14 mouse cellular contexts compared by ENCODE assay signal in genomic region chr16:40271859-40272258, GRCm38 (mm10).
A peak's percentile ranks its signal among the peaks of the same experiment; 100 is the strongest.
DNase-seq lines count a peak whose midpoint lies in the region; ATAC-seq and TF ChIP-seq lines count a peak whose summit lies in the region.
"Had no signal": no experiment of that assay in that cellular context is flagged by ENCODE, and none has a peak within 500 bp of the region (broad histone marks: within the 10 kb centered on the region; RNA-seq: fewer than 3 reads in every experiment).

No protein-coding gene starts in this region.

- no peaks in the 10 kb centered on the region for H3K36me3 ChIP-seq in liver, embryonic 14.5 days (replicated peaks; ENCODE audit: control insufficient read depth, insufficient read depth, low read depth)
- H3K36me3 ChIP-seq in liver, embryonic 11.5 days (ENCODE audit: control insufficient read depth, insufficient read depth, low read length), result no peaks in the 10 kb centered on the region
- H3K36me3 ChIP-seq in ES-E14 (ENCODE audit: control insufficient read depth, insufficient read depth, low read length, poor library complexity, severe bottlenecking), result no peaks in the 10 kb centered on the region
- H3K36me3 ChIP-seq: limb, embryonic 10.5 days; lung, embryonic 15.5 days; midbrain, embryonic 12.5 days had no signal

- ATAC-seq in liver, embryonic 14.5 days (ENCODE audit: insufficient read depth), result no peak
- ATAC-seq in liver, embryonic 11.5 days (replicated peaks; ENCODE audit: low FRiP score), result no peak

- H3K27me3 ChIP-seq in liver, embryonic 14.5 days (ENCODE audit: control insufficient read depth, insufficient read depth, low read length), result no peaks in the 10 kb centered on the region
- H3K27me3 ChIP-seq in liver, embryonic 11.5 days (replicated peaks; ENCODE audit: control insufficient read depth, insufficient read depth, low read length), result no peaks in the 10 kb centered on the region
- H3K27me3 ChIP-seq: lung, embryonic 15.5 days; midbrain, embryonic 12.5 days had no signal

- peak; percentile 23 for TF ChIP-seq CTCF in gastrocnemius, adult 2 months (IDR thresholded peaks at IDR 0.05)
- TF ChIP-seq CTCF in liver, embryonic 14.5 days (IDR thresholded peaks at IDR 0.05; ENCODE audit: low read depth), result peak; percentile 9; the same call in 1 of the 2 replicates

- no peak for TF ChIP-seq EP300 in liver, embryonic 14.5 days (IDR thresholded peaks at IDR 0.05; ENCODE audit: low read depth)

- no peaks in the 10 kb centered on the region for H3K9me3 ChIP-seq in liver, embryonic 14.5 days (ENCODE audit: control insufficient read depth, low read length)
- no peaks in the 10 kb centered on the region for H3K9me3 ChIP-seq in liver, embryonic 11.5 days (ENCODE audit: control insufficient read depth, low read length)
- no peaks in the 10 kb centered on the region for H3K9me3 ChIP-seq in ES-E14 (ENCODE audit: control insufficient read depth, insufficient read depth, low read depth, low read length)
- H3K9me3 ChIP-seq: limb, embryonic 10.5 days; lung, embryonic 15.5 days; midbrain, embryonic 12.5 days had no signal

- intact Hi-C loops in gastrocnemius, adult 2 months (cut with DNase I), result no loop called here
- intact Hi-C loops in gastrocnemius, postnatal 36 days (cut with DNase I), result no loop called here

- H3K9ac ChIP-seq in liver, embryonic 14.5 days (replicated peaks), result no peak overlapping the region
- H3K9ac ChIP-seq in liver, embryonic 11.5 days (ENCODE audit: low read depth, low read length), result no peak overlapping the region
- no peak overlapping the region for H3K9ac ChIP-seq in ES-E14 (ENCODE audit: insufficient read depth, low read depth, low read length, poor library complexity, severe bottlenecking)
- H3K9ac ChIP-seq: lung, embryonic 15.5 days; midbrain, embryonic 12.5 days had no signal

- H3K27ac ChIP-seq in gastrocnemius, adult 2 months, result no peak overlapping the region
- H3K27ac ChIP-seq in liver, embryonic 14.5 days, result no peak overlapping the region
- no peak overlapping the region for H3K27ac ChIP-seq in liver, embryonic 11.5 days (ENCODE audit: low read depth, low read length)
- no peak overlapping the region for H3K27ac ChIP-seq in ES-E14 (ENCODE audit: insufficient read depth, low read depth, low read length, poor library complexity, severe bottlenecking)
- H3K27ac ChIP-seq: limb, embryonic 10.5 days; lung, embryonic 15.5 days; midbrain, embryonic 12.5 days had no signal

- H3K4me2 ChIP-seq in liver, embryonic 14.5 days (ENCODE audit: low read depth), result no peak overlapping the region
- H3K4me2 ChIP-seq in liver, embryonic 11.5 days, result no peak overlapping the region
- H3K4me2 ChIP-seq: lung, embryonic 15.5 days; midbrain, embryonic 12.5 days had no signal

- DNase-seq in gastrocnemius, adult 2 months, result no peak
- DNase-seq in gastrocnemius, postnatal 36 days, result no peak
- no peak for DNase-seq in liver, embryonic 14.5 days (ENCODE audit: low read depth in 3 of 3, low spot score in 3 of 3)
- no peak for DNase-seq in liver, embryonic 11.5 days (ENCODE audit: low spot score)
- peak; percentile 4 for DNase-seq in ES-E14 (ENCODE audit: low read depth, low spot score)
- peak; percentile 10 for DNase-seq in mesoderm, embryonic 11.5 days (ENCODE audit: low read depth, low spot score)
- DNase-seq in neural tube, embryonic 10.5 days (ENCODE audit: extremely low spot score, low spot score), result no peak
- DNase-seq in B cell, adult 2 months, result no peak
- DNase-seq: gastrocnemius, postnatal 10 days; right cerebral cortex, postnatal 25 days; thymus, postnatal 36 days had no signal

- in situ Hi-C loops in ES-E14 (cut with MboI; ENCODE audit: low sequenced_read_pairs in 2 of 2, unreplicated experiment in 2 of 2), result no loop called here

- WGBS in liver, embryonic 14.5 days (ENCODE audit: insufficient replicate concordance), result 59% methylated on average over 3 of the region's 3 CpGs
- WGBS in liver, embryonic 11.5 days, result 77% methylated on average over 3 of the region's 3 CpGs

- H3K4me1 ChIP-seq in liver, embryonic 14.5 days (replicated peaks; ENCODE audit: control insufficient read depth in 2 of 2, insufficient read depth in 2 of 2, low read length in 1 of 2), result no peaks in the 10 kb centered on the region
- no peaks in the 10 kb centered on the region for H3K4me1 ChIP-seq in liver, embryonic 11.5 days (replicated peaks; ENCODE audit: control insufficient read depth, insufficient read depth, low read length)
- no peaks in the 10 kb centered on the region for H3K4me1 ChIP-seq in ES-E14 (ENCODE audit: control insufficient read depth in 2 of 2, insufficient read depth in 2 of 2, low read length in 2 of 2, poor library complexity in 1 of 2)
- H3K4me1 ChIP-seq: limb, embryonic 10.5 days; lung, embryonic 15.5 days; midbrain, embryonic 12.5 days had no signal

- H3K4me3 ChIP-seq in gastrocnemius, adult 2 months, result no peak overlapping the region
- no peak overlapping the region for H3K4me3 ChIP-seq in liver, embryonic 14.5 days (ENCODE audit: insufficient read depth in 1 of 2, low read depth in 2 of 2, low read length in 2 of 2)
- no peak overlapping the region for H3K4me3 ChIP-seq in liver, embryonic 11.5 days (ENCODE audit: low read depth, low read length)
- H3K4me3 ChIP-seq in ES-E14 (ENCODE audit: insufficient read depth in 1 of 2, low read depth in 1 of 2, low read length in 2 of 2, poor library complexity in 1 of 2, severe bottlenecking in 1 of 2), result no peak overlapping the region
- H3K4me3 ChIP-seq: limb, embryonic 10.5 days; lung, embryonic 15.5 days; midbrain, embryonic 12.5 days had no signal

TF ChIP-seq in ES-E14, 5 proteins besides CTCF, POLR2A, EP300 and RAD21:
- TF ChIP-seq ZC3H11A (IDR thresholded peaks at IDR 0.05; ENCODE audit: borderline replicate concordance, low read depth, low read length) (no peak), ZNF384 (IDR thresholded peaks at IDR 0.05; ENCODE audit: low read depth, low read length) (no peak), CHD2 (IDR thresholded peaks at IDR 0.05; ENCODE audit: low read depth, low read length) (no peak), HCFC1 (IDR thresholded peaks at IDR 0.05; ENCODE audit: borderline replicate concordance, insufficient read depth, low read length) (no peak), MAFK (IDR thresholded peaks at IDR 0.05; ENCODE audit: insufficient read depth, low read depth, low read length) (no peak)

Comparison
In these comparisons a context has a peak if more than half of its experiments do, and no peak if none do; other contexts are left out.
1. DNase-seq: peak in ES-E14 (single experiment) and mesoderm, embryonic 11.5 days (single experiment); none in gastrocnemius, adult 2 months (single experiment), gastrocnemius, postnatal 36 days (0 of 2), liver, embryonic 14.5 days (0 of 3), liver, embryonic 11.5 days (single experiment), neural tube, embryonic 10.5 days (single experiment) and B cell, adult 2 months (0 of 2).